Mouse (Mus musculus): ENCODE measurements around the gene Pwp1.
"Not testable (repeated sequence)": the region's sequence is repeated elsewhere in the genome, so short reads cannot be mapped to it uniquely, and the experiment has no call there.

Gene Pwp1

GRCm38 (mm10) chr10:85829085-85829853 is at the start of gene Pwp1:
TSS of gene Pwp1 (plus strand) at chr10:85829494.
- peak; percentile 8 for DNase-seq (ENCODE audit: low spot score)

- DNase-seq (ENCODE audit: low spot score): not testable (repeated sequence)
Observed at GRCm38 (mm10) chr10:85822143-85822696, 7.1 kb upstream of the Pwp1 start.

- not testable (repeated sequence) for DNase-seq (ENCODE audit: low spot score)
Observed at GRCm38 (mm10) chr10:85823752-85824151, 5.5 kb upstream of the Pwp1 start.

- not testable (repeated sequence) for DNase-seq (ENCODE audit: low spot score)
Observed at GRCm38 (mm10) chr10:85828722-85829084, 591 bp upstream of the Pwp1 start.

GRCm38 (mm10) chr10:85846105-85846862 is 17.0 kb downstream of the Pwp1 start:
- DNase-seq (ENCODE audit: low spot score): no peak

- DNase-seq (ENCODE audit: low spot score): peak; percentile 87
Observed at GRCm38 (mm10) chr10:85871698-85872478, 42.6 kb downstream of the Pwp1 start.

- no peak for DNase-seq (ENCODE audit: low spot score)
Observed at GRCm38 (mm10) chr10:85872479-85872773, 43.1 kb downstream of the Pwp1 start.

- no peak for DNase-seq (ENCODE audit: low spot score)
Observed at GRCm38 (mm10) chr10:85873861-85874544, 44.7 kb downstream of the Pwp1 start.

- peak; percentile 43 for DNase-seq (ENCODE audit: low spot score)
Observed at GRCm38 (mm10) chr10:85875812-85876211, 46.5 kb downstream of the Pwp1 start.

GRCm38 (mm10) chr10:85879886-85880486 is 50.7 kb downstream of the Pwp1 start:
- DNase-seq (ENCODE audit: low spot score): no peak

- peak; percentile 98 for DNase-seq (ENCODE audit: low spot score)
Observed at GRCm38 (mm10) chr10:85916498-85917309, 87.4 kb downstream of the Pwp1 start, which contains the start of gene Prdm4. TSS of gene Prdm4 (minus strand) at chr10:85917142.

- DNase-seq (ENCODE audit: low spot score): peak; percentile 7
Observed at GRCm38 (mm10) chr10:85927676-85928445, 98.6 kb downstream of the Pwp1 start, which contains the start of gene Ascl4. TSS of gene Ascl4 (plus strand) at chr10:85927681.

- peak; percentile 65 for DNase-seq (ENCODE audit: low spot score)
Observed at GRCm38 (mm10) chr10:85928499-85929207, 99.4 kb downstream of the Pwp1 start.

- DNase-seq (ENCODE audit: low spot score): no peak
Observed at GRCm38 (mm10) chr10:85929208-85929591, 99.9 kb downstream of the Pwp1 start.

GRCm38 (mm10) chr10:85929962-85930361 is 100.7 kb downstream of the Pwp1 start:
- DNase-seq (ENCODE audit: low spot score): no peak

GRCm38 (mm10) chr10:85936280-85936965 is 107.1 kb downstream of the Pwp1 start:
- no peak for DNase-seq (ENCODE audit: low spot score)

Data from lung, postnatal 25 days (tissue).